Mouse (Mus musculus): Measurements from ENCODE around the gene Myo1h.
A peak's percentile ranks its signal among the peaks of the same experiment; 100 is the strongest.

The Myo1h gene

GRCm38 (mm10) chr5:114296693-114297631, 8.0 kb downstream of the Myo1h start:
- DNase-seq = no peak

GRCm38 (mm10) chr5:114298212-114298894, 9.4 kb downstream of the Myo1h start:
- no peak for DNase-seq

- DNase-seq = no peak
Measured at GRCm38 (mm10) chr5:114299156-114299855, 10.3 kb downstream of the Myo1h start.

GRCm38 (mm10) chr5:114299883-114300610, 11.1 kb downstream of the Myo1h start:
- DNase-seq = no peak

GRCm38 (mm10) chr5:114303166-114303565, 14.2 kb downstream of the Myo1h start:
- no peak for DNase-seq

- no peak for DNase-seq
Measured at GRCm38 (mm10) chr5:114306496-114306895, 17.5 kb downstream of the Myo1h start.

GRCm38 (mm10) chr5:114308765-114309679, 20.1 kb downstream of the Myo1h start:
- DNase-seq = peak; percentile 5

- no peak for DNase-seq
Measured at GRCm38 (mm10) chr5:114309680-114310036, 20.7 kb downstream of the Myo1h start.

GRCm38 (mm10) chr5:114323105-114323790, 34.3 kb downstream of the Myo1h start:
- DNase-seq = no peak

- peak; percentile 22 for DNase-seq
Measured at GRCm38 (mm10) chr5:114323791-114324507, 35.0 kb downstream of the Myo1h start.

- DNase-seq = no peak
Measured at GRCm38 (mm10) chr5:114342996-114343395, 54.0 kb downstream of the Myo1h start.

GRCm38 (mm10) chr5:114343612-114344011, 54.6 kb downstream of the Myo1h start:
- DNase-seq = no peak

- DNase-seq = no peak
Measured at GRCm38 (mm10) chr5:114345538-114345937, 56.6 kb downstream of the Myo1h start.

GRCm38 (mm10) chr5:114347005-114347404, 58.0 kb downstream of the Myo1h start:
- DNase-seq = no peak

- no peak for DNase-seq
Measured at GRCm38 (mm10) chr5:114351490-114351889, 62.5 kb downstream of the Myo1h start.

GRCm38 (mm10) chr5:114356250-114356935, 67.4 kb downstream of the Myo1h start:
- peak; percentile 70 for DNase-seq

GRCm38 (mm10) chr5:114356936-114357751, 68.2 kb downstream of the Myo1h start:
- DNase-seq = peak; percentile 44

GRCm38 (mm10) chr5:114358833-114359232, 69.9 kb downstream of the Myo1h start:
- peak; percentile 61 for DNase-seq

GRCm38 (mm10) chr5:114359586-114359985, 70.6 kb downstream of the Myo1h start:
- DNase-seq = no peak

Data from right cerebral cortex, adult 18-20 months (tissue).